22 mouse cellular contexts compared by ENCODE assay signal in genomic region chr13:103970415-103970814, GRCm38 (mm10). TPM values are rescaled to one million over a fixed set of nuclear protein-coding genes. Genes with fewer than 3 reads are reported as not detected.
DNase-seq lines count a peak whose midpoint lies in the region; ATAC-seq and TF ChIP-seq lines count a peak whose summit lies in the region.
"Had no signal": no experiment of that assay in that cellular context is flagged by ENCODE, and none has a peak within 500 bp of the region (broad histone marks: within the 10 kb centered on the region; RNA-seq: fewer than 3 reads in every experiment).

No protein-coding gene starts in this region.

- H3K4me1 ChIP-seq in forebrain, embryonic 15.5 days = 0 out of 2 replicates have a peak, but pooled peaks cover 6% of the 10 kb centered on the region
- H3K4me1 ChIP-seq in forebrain, embryonic 10.5 days = peaks cover 8% of the 10 kb centered on the region
- H3K4me1 ChIP-seq in kidney, adult 2 months (ENCODE audit: control insufficient read depth, insufficient read depth, low read length) = no peaks in the 10 kb centered on the region
- peaks cover 12% of the 10 kb centered on the region; the same call in 1 of the 2 replicates for H3K4me1 ChIP-seq in embryonic facial prominence, embryonic 15.5 days
- H3K4me1 ChIP-seq in intestine, embryonic 15.5 days (replicated peaks) = 0 out of 2 replicates have a peak, but pooled peaks cover 5% of the 10 kb centered on the region

- no peaks in the 10 kb centered on the region for H3K27me3 ChIP-seq in forebrain, embryonic 15.5 days
- H3K27me3 ChIP-seq in forebrain, embryonic 10.5 days (ENCODE audit: poor library complexity, severe bottlenecking) = no peaks in the 10 kb centered on the region
- H3K27me3 ChIP-seq in kidney, adult 2 months (replicated peaks; ENCODE audit: control insufficient read depth, insufficient read depth, low read length) = no peaks in the 10 kb centered on the region
- no peaks in the 10 kb centered on the region for H3K27me3 ChIP-seq in embryonic facial prominence, embryonic 15.5 days
- H3K27me3 ChIP-seq in intestine, embryonic 15.5 days (replicated peaks) = no peaks in the 10 kb centered on the region
- H3K27me3 ChIP-seq: CH12.LX; heart, embryonic 13.5 days; limb, embryonic 12.5 days; midbrain, embryonic 12.5 days; neural tube, embryonic 15.5 days had no signal

- H3K27ac ChIP-seq in forebrain, embryonic 15.5 days (replicated peaks) = no peak overlapping the region
- no peak overlapping the region for H3K27ac ChIP-seq in forebrain, embryonic 10.5 days
- no peak overlapping the region for H3K27ac ChIP-seq in kidney, adult 2 months (ENCODE audit: insufficient read depth, low read depth, low read length)
- peak overlapping the region; percentile 66 for H3K27ac ChIP-seq in embryonic facial prominence, embryonic 15.5 days (replicated peaks)
- no peak overlapping the region for H3K27ac ChIP-seq in intestine, embryonic 15.5 days
- H3K27ac ChIP-seq: heart, embryonic 13.5 days; liver, embryonic 14.5 days; midbrain, embryonic 12.5 days; neural tube, embryonic 15.5 days had no signal

- H3K9me3 ChIP-seq in forebrain, embryonic 15.5 days = no peaks in the 10 kb centered on the region
- no peaks in the 10 kb centered on the region for H3K9me3 ChIP-seq in forebrain, embryonic 10.5 days
- no peaks in the 10 kb centered on the region for H3K9me3 ChIP-seq in embryonic facial prominence, embryonic 15.5 days (replicated peaks)
- no peaks in the 10 kb centered on the region for H3K9me3 ChIP-seq in intestine, embryonic 15.5 days
- H3K9me3 ChIP-seq: heart, embryonic 13.5 days; limb, embryonic 12.5 days; midbrain, embryonic 12.5 days; neural tube, embryonic 15.5 days had no signal

- H3K36me3 ChIP-seq in forebrain, embryonic 15.5 days = no peaks in the 10 kb centered on the region
- no peaks in the 10 kb centered on the region for H3K36me3 ChIP-seq in forebrain, embryonic 10.5 days (replicated peaks)
- no peaks in the 10 kb centered on the region for H3K36me3 ChIP-seq in kidney, adult 2 months (ENCODE audit: control insufficient read depth, insufficient read depth, low read length)
- no peaks in the 10 kb centered on the region for H3K36me3 ChIP-seq in embryonic facial prominence, embryonic 15.5 days
- H3K36me3 ChIP-seq in intestine, embryonic 15.5 days = no peaks in the 10 kb centered on the region
- H3K36me3 ChIP-seq: heart, embryonic 13.5 days; limb, embryonic 12.5 days; midbrain, embryonic 12.5 days; neural tube, embryonic 15.5 days had no signal

- ATAC-seq in forebrain, embryonic 15.5 days (replicated peaks) = 0 out of 2 replicates have a peak, but pooled peaks have one; percentile 27
- 0 out of 2 replicates have a peak, but pooled peaks have one; percentile 5 for ATAC-seq in embryonic facial prominence, embryonic 15.5 days (ENCODE audit: insufficient number of reproducible peaks, low FRiP score, low TSS enrichment, low read depth)
- ATAC-seq in intestine, embryonic 15.5 days = no peak

- TF ChIP-seq POLR2A in kidney, adult 2 months (IDR thresholded peaks at IDR 0.05; ENCODE audit: low read depth, low read length) = no peak
- TF ChIP-seq POLR2A in brain, embryonic 14.5 days (IDR thresholded peaks at IDR 0.05; ENCODE audit: borderline replicate concordance, extremely low read depth, insufficient read depth, insufficient read length, poor library complexity, severe bottlenecking) = no peak

- H3K9ac ChIP-seq in forebrain, embryonic 15.5 days (replicated peaks) = no peak overlapping the region
- H3K9ac ChIP-seq in embryonic facial prominence, embryonic 15.5 days = no peak overlapping the region
- H3K9ac ChIP-seq in intestine, embryonic 15.5 days = no peak overlapping the region
- H3K9ac ChIP-seq: limb, embryonic 12.5 days; liver, embryonic 14.5 days; neural tube, embryonic 15.5 days had no signal

- no peak overlapping the region for H3K4me3 ChIP-seq in forebrain, embryonic 15.5 days
- no peak overlapping the region for H3K4me3 ChIP-seq in forebrain, embryonic 10.5 days
- H3K4me3 ChIP-seq in kidney, adult 2 months (ENCODE audit: insufficient read depth, low read depth, low read length) = no peak overlapping the region
- H3K4me3 ChIP-seq in embryonic facial prominence, embryonic 15.5 days (replicated peaks) = no peak overlapping the region
- H3K4me3 ChIP-seq in intestine, embryonic 15.5 days (replicated peaks) = no peak overlapping the region
- H3K4me3 ChIP-seq: heart, embryonic 13.5 days; limb, embryonic 12.5 days; midbrain, embryonic 12.5 days; neural tube, embryonic 15.5 days had no signal

- 41% methylated on average over 8 of the region's 8 CpGs for WGBS in forebrain, embryonic 15.5 days
- 88% methylated on average over 8 of the region's 8 CpGs for whole genome bisulfite sequencing in forebrain, embryonic 10.5 days
- WGBS in kidney, adult 2 months = 65% methylated on average over 8 of the region's 8 CpGs
- WGBS in embryonic facial prominence, embryonic 15.5 days = 45% methylated on average over 8 of the region's 8 CpGs
- WGBS in intestine, embryonic 15.5 days = 73% methylated on average over 8 of the region's 8 CpGs

- TF ChIP-seq CTCF in kidney, adult 2 months (conservative IDR thresholded peaks at IDR 0.05; ENCODE audit: insufficient read depth, insufficient read length, low read depth, low read length) = no peak
- no peak for TF ChIP-seq CTCF in brain, embryonic 14.5 days (IDR thresholded peaks at IDR 0.05; ENCODE audit: borderline replicate concordance, extremely low read depth, insufficient read depth, insufficient read length)

- no peak for DNase-seq in forebrain, embryonic 10.5 days (ENCODE audit: extremely low spot score, low spot score)
- DNase-seq in kidney, adult 2 months = peak; percentile 25
- no peak for DNase-seq in kidney, adult 18-20 months
- peak; percentile 23 for DNase-seq in brain, embryonic 14.5 days (ENCODE audit: low read depth)
- no peak for DNase-seq in embryo, embryonic 9.5 days (ENCODE audit: extremely low spot score)
- DNase-seq: adrenal gland, postnatal 25 days; cerebellum, adult 11-12 months; cerebellum, postnatal 14 days; kidney, adult 9 months; kidney, postnatal 36 days; layer of hippocampus, adult 9-11 months; right cerebral cortex, postnatal 25 days; thymus, adult 2 months had no signal

- no peak overlapping the region for H3K4me2 ChIP-seq in forebrain, embryonic 15.5 days (replicated peaks)
- H3K4me2 ChIP-seq in embryonic facial prominence, embryonic 15.5 days (replicated peaks) = no peak overlapping the region
- no peak overlapping the region for H3K4me2 ChIP-seq in intestine, embryonic 15.5 days (replicated peaks)
- H3K4me2 ChIP-seq: heart, embryonic 13.5 days; limb, embryonic 12.5 days; midbrain, embryonic 12.5 days; neural tube, embryonic 15.5 days had no signal

RNA-seq across cellular contexts. Expression of gene Erbin, which starts 50.1 kb away (rescaled TPM):
- polyA plus RNA-seq in forebrain, embryonic 15.5 days (2015; fragmentation: Nextera tagmentation; extraction: Ambion mirVana) = 9.8 and 10.9 TPM in 2 replicates
- polyA plus RNA-seq in forebrain, embryonic 10.5 days (2016; fragmentation: Nextera tagmentation; extraction: Ambion mirVana) = 13.4 and 13.5 TPM in 2 replicates
- polyA plus RNA-seq in kidney, adult 2 months (2012; rRNA removed) = 15.7 and 18.9 TPM in 2 replicates
- polyA plus RNA-seq in brain, embryonic 14.5 days (2012; rRNA removed) = 23.7 and 31.1 TPM in 2 replicates
- 18.3 and 19.7 TPM in 2 replicates for polyA plus RNA-seq in embryonic facial prominence, embryonic 15.5 days (2015; fragmentation: Nextera tagmentation; extraction: Ambion mirVana)
- 17.5 and 18.7 TPM in 2 replicates for polyA plus RNA-seq in intestine, embryonic 15.5 days (2015; fragmentation: Nextera tagmentation; extraction: Ambion mirVana)

Comparison
In these comparisons a context has a peak if more than half of its experiments do, and no peak if none do; other contexts are left out.
1. DNase-seq: peak in kidney, adult 2 months (single experiment) and brain, embryonic 14.5 days (single experiment); none in forebrain, embryonic 10.5 days (single experiment), kidney, adult 18-20 months (single experiment) and embryo, embryonic 9.5 days (single experiment).